Mouse (Mus musculus) kidney, embryonic 15.5 days (tissue): Measurements from ENCODE around the gene Gbp8. TPM values are rescaled to one million over a fixed set of nuclear protein-coding genes. Genes with fewer than 3 reads are reported as not detected.

Experiments
- ATAC-seq: fragments of 200-750 bp; cut with Nextera tagmentation; replicated peaks from 2 replicates; pipeline ENCODE4 v1.8.0; 2017; ENCODE audit warnings: moderate TSS enrichment; ENCODE audit not compliant: low FRiP score
- H3K27ac ChIP-seq: fragments of 300-500 bp; sonication (generic); 2 replicates; pipeline ENCODE4 v1.5.1; 2015; ENCODE audit warnings: mild to moderate bottlenecking, inconsistent platforms
- H3K27me3 ChIP-seq: fragments of 300-500 bp; sonication (generic); 2 replicates; pipeline ENCODE4 v1.6.1; 2015; ENCODE audit warnings: inconsistent platforms
- H3K36me3 ChIP-seq: fragments of 300-500 bp; sonication (generic); 2 replicates; pipeline ENCODE4 v1.6.1; 2015; ENCODE audit warnings: inconsistent platforms
- H3K4me1 ChIP-seq: fragments of 300-500 bp; sonication (generic); 2 replicates; pipeline ENCODE4 v1.6.1; 2015; ENCODE audit warnings: inconsistent platforms
- H3K4me2 ChIP-seq: fragments of 300-500 bp; sonication (generic); 2 replicates; pipeline ENCODE4 v1.6.1; 2015; ENCODE audit warnings: moderate library complexity, mild to moderate bottlenecking, inconsistent platforms
- H3K4me3 ChIP-seq: fragments of 300-500 bp; sonication (generic); replicated peaks from 2 replicates; pipeline ENCODE4 v1.5.1; 2015; ENCODE audit warnings: mild to moderate bottlenecking, inconsistent platforms
- H3K9ac ChIP-seq: fragments of 300-500 bp; sonication (generic); 2 replicates; pipeline ENCODE4 v1.6.1; 2015; ENCODE audit warnings: mild to moderate bottlenecking, inconsistent platforms
- H3K9me3 ChIP-seq: fragments of 300-500 bp; sonication (generic); replicated peaks from 2 replicates; pipeline ENCODE4 v1.6.1; 2016; ENCODE audit warnings: inconsistent platforms
- WGBS: fragments of 180-500 bp; shearing (Covaris S2); methylation state at CpG from one replicate; pipeline ENCODE4 v1.1.7; 2015; ENCODE audit warnings: mixed read lengths; 5-methylcytosine and 5-hydroxymethylcytosine counted together
- polyA plus RNA-seq: library from polyadenylated mRNA; unstranded; fragments of >200 nt; fragmentation: Nextera tagmentation; extraction: Ambion mirVana; gene quantifications from 2 replicates; pipeline ENCODE4 v1.2.1, GENCODE M21; 2015

The Gbp8 gene
- polyA plus RNA-seq, 1 experiment from 2014 or later: 0.91 TPM

DNA sequence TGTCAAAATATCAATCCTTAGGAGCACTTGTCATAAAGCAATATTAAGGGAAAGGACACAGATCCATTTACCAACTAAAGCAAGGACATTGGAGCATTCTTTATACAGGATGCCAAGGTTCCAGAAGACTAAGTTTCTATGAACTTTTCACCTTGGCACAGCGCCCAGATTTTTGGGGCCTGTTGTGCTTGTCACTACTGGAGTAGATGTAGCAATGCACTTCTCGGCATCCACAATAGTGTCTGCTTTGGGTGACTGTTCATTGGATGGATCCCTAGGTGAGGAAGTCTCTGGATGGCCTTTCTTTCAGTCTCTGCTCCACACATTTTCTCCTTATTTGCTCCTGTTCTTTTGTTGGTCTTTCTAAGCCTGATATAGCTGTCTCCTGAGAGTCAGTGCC lies 107.0 kb downstream of the Gbp8 start:
- no peak overlapping the region for H3K27ac ChIP-seq
- 71% methylated on average over 2 of the region's 2 CpGs for WGBS
- no peaks in the 10 kb centered on the region for H3K9me3 ChIP-seq
- no peaks in the 10 kb centered on the region for H3K27me3 ChIP-seq
- no peak overlapping the region for H3K4me3 ChIP-seq
- no peak for ATAC-seq
- H3K4me2 ChIP-seq: no peak overlapping the region
- H3K9ac ChIP-seq: no peak overlapping the region
- no peaks in the 10 kb centered on the region for H3K36me3 ChIP-seq
- no peaks in the 10 kb centered on the region for H3K4me1 ChIP-seq

DNA sequence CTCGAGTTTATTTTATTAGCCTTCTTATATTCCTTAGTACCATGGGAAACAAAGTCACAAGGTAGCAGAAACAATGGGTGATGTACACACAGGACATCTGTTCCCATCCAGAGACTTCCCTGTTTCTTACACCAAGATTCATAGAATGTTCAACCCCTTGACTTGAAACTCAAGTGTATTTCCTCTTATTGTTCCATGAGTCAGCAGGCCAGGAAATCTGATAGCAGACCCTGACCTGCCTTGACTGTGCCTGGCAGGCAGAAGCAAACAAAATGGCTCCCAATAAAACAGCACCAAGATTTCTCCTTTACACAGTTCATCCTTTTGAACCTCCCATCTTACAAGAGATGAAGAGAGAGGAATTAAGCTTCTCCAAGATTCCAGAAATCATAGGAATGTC lies 126.8 kb downstream of the Gbp8 start:
- Histone ChIP-seq H3K4me3 (no peak overlapping the region), H3K27ac (no peak overlapping the region), H3K9ac (no peak overlapping the region), H3K4me2 (no peak overlapping the region), H3K9me3 (no peaks in the 10 kb centered on the region), H3K27me3 (no peaks in the 10 kb centered on the region), H3K4me1 (no peaks in the 10 kb centered on the region), H3K36me3 (no peaks in the 10 kb centered on the region)
- no peak for ATAC-seq
- WGBS: 73% methylated on average over 1 of the region's 1 CpGs

DNA sequence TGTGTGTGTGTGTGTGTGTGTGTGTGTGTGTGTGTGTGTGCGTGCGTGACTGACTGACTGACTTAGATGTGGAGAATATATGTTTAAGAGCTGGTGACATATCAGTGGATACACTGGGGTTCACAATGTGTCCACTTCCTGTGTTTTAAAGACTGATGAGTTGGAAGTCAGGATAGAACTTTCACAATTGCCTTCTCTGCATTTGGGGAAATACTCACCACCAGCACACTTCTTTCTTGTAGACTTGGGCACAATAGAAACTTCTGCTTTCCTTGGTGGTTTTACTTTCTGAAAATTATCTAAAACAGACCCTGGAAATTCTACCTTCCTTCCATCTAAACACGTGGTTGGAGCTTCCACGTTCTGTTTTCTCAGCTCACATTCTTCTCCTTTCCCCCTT lies 127.8 kb downstream of the Gbp8 start:
- WGBS: 83% methylated on average over 4 of the region's 4 CpGs
- Histone ChIP-seq H3K27ac (no peak overlapping the region), H3K9me3 (no peaks in the 10 kb centered on the region), H3K36me3 (no peaks in the 10 kb centered on the region), H3K4me3 (no peak overlapping the region), H3K9ac (no peak overlapping the region), H3K27me3 (no peaks in the 10 kb centered on the region), H3K4me2 (no peak overlapping the region), H3K4me1 (no peaks in the 10 kb centered on the region)
- no peak for ATAC-seq

GRCm38 (mm10) chr5:105010376-105010775 lies 129.0 kb downstream of the Gbp8 start:
- ATAC-seq: no peak
- H3K27ac ChIP-seq: no peak overlapping the region
- H3K9ac ChIP-seq: no peak overlapping the region
- H3K4me2 ChIP-seq: no peak overlapping the region
- H3K36me3 ChIP-seq: no peaks in the 10 kb centered on the region
- no peaks in the 10 kb centered on the region for H3K4me1 ChIP-seq
- H3K9me3 ChIP-seq: no peaks in the 10 kb centered on the region
- H3K27me3 ChIP-seq: no peaks in the 10 kb centered on the region
- H3K4me3 ChIP-seq: no peak overlapping the region

- Histone ChIP-seq H3K4me1 (no peaks in the 10 kb centered on the region), H3K27ac (no peak overlapping the region), H3K9ac (no peak overlapping the region), H3K9me3 (no peaks in the 10 kb centered on the region), H3K4me2 (no peak overlapping the region), H3K36me3 (no peaks in the 10 kb centered on the region), H3K27me3 (no peaks in the 10 kb centered on the region), H3K4me3 (no peak overlapping the region)
- no peak for ATAC-seq
- WGBS: 93% methylated on average over 2 of the region's 2 CpGs
Measured at GRCm38 (mm10) chr5:104989411-104989810, 149.9 kb downstream of the Gbp8 start.

GRCm38 (mm10) chr5:104988000-104988399 lies 151.3 kb downstream of the Gbp8 start:
- ATAC-seq: no peak
- H3K27ac ChIP-seq: no peak overlapping the region
- H3K4me1 ChIP-seq: no peaks in the 10 kb centered on the region
- H3K9ac ChIP-seq: no peak overlapping the region
- H3K4me3 ChIP-seq: no peak overlapping the region
- H3K4me2 ChIP-seq: no peak overlapping the region
- H3K36me3 ChIP-seq: no peaks in the 10 kb centered on the region
- H3K27me3 ChIP-seq: no peaks in the 10 kb centered on the region
- WGBS: 64% methylated on average over 2 of the region's 2 CpGs
- H3K9me3 ChIP-seq: no peaks in the 10 kb centered on the region

GRCm38 (mm10) chr5:104986706-104987105 lies 152.6 kb downstream of the Gbp8 start:
- no peaks in the 10 kb centered on the region for H3K27me3 ChIP-seq
- H3K9me3 ChIP-seq: no peaks in the 10 kb centered on the region
- peaks cover 3% of the 10 kb centered on the region; the same call in 1 of the 2 replicates for H3K4me1 ChIP-seq
- H3K27ac ChIP-seq: no peak overlapping the region
- no peak overlapping the region for H3K4me2 ChIP-seq
- no peaks in the 10 kb centered on the region for H3K36me3 ChIP-seq
- no peak for ATAC-seq
- no peak overlapping the region for H3K9ac ChIP-seq
- WGBS: 61% methylated on average over 1 of the region's 1 CpGs
- H3K4me3 ChIP-seq: no peak overlapping the region

GRCm38 (mm10) chr5:104982535-104982934 lies 156.8 kb downstream of the Gbp8 start, which contains the start of gene Abcg3:
Gene Abcg3 (minus strand): TSS chr5:104982718.
- WGBS: 33% methylated on average over 12 of the region's 12 CpGs
- no peaks in the 10 kb centered on the region for H3K9me3 ChIP-seq
- H3K4me1 ChIP-seq: peaks cover 3% of the 10 kb centered on the region; the same call in 1 of the 2 replicates
- H3K4me3 ChIP-seq: peak within 1 kb of the TSS; percentile 27
- no peaks in the 10 kb centered on the region for H3K36me3 ChIP-seq
- no peak within 1 kb of the TSS for H3K27ac ChIP-seq
- peak within 1 kb of the TSS; percentile 55 for H3K4me2 ChIP-seq
- no peaks in the 10 kb centered on the region for H3K27me3 ChIP-seq
- no peak within 1 kb of the TSS for H3K9ac ChIP-seq
- peak; percentile 49; the same call in 1 of the 2 replicates for ATAC-seq

- no peak for ATAC-seq
- no peaks in the 10 kb centered on the region for H3K36me3 ChIP-seq
Measured at GRCm38 (mm10) chr5:104979040-104979513, 160.3 kb downstream of the Gbp8 start.

More at GRCm38 (mm10) chr5:104979040-104979513, 160.3 kb downstream of the Gbp8 start:
- Histone ChIP-seq H3K27ac (no peak overlapping the region), H3K9ac (no peak overlapping the region), H3K9me3 (no peaks in the 10 kb centered on the region), H3K4me1 (peaks cover 3% of the 10 kb centered on the region; the same call in 1 of the 2 replicates), H3K4me3 (no peak overlapping the region), H3K4me2 (no peak overlapping the region), H3K27me3 (no peaks in the 10 kb centered on the region)
- 57% methylated on average over 2 of the region's 2 CpGs for WGBS

Other genes starting within 250 kb of the Gbp8 start
- 1.3 TPM in 2 replicates for gene Abcg3, start 156.8 kb downstream of the Gbp8 start, polyA plus RNA-seq
- gene Gbp9, start within 50 bp of the Gbp8 start, polyA plus RNA-seq: 2.4 and 2.5 TPM in 2 replicates
- gene Gbp4, start within 50 bp of the Gbp8 start, polyA plus RNA-seq: 0.33 and 0.49 TPM in 2 replicates
- gene Gbp10, start 100.0 kb upstream of the Gbp8 start, polyA plus RNA-seq: not detected in 2 replicates
- gene Gm43302, start 154.2 kb upstream of the Gbp8 start, polyA plus RNA-seq: 0.31 TPM in 1 of 2 replicates, not detected in the other
- gene Gbp6, start 154.2 kb upstream of the Gbp8 start, polyA plus RNA-seq: 0.56 and 0.91 TPM in 2 replicates